Mouse (Mus musculus) midbrain, embryonic 11.5 days (tissue): Measurements from ENCODE around the gene Rras. TPM values are rescaled to one million over a fixed set of nuclear protein-coding genes. Genes with fewer than 3 reads are reported as not detected.

ENCODE experiments used
- ATAC-seq: fragments of 200-750 bp; cut with Nextera tagmentation; 2 replicates; pipeline ENCODE4 v1.8.0; 2017; ENCODE audit warnings: moderate TSS enrichment, moderate library complexity; ENCODE audit not compliant: low FRiP score
- DNase-seq: peaks from one replicate; pipeline ENCODE4 v3.0.0; 2015; ENCODE audit warnings: low spot score; ENCODE audit errors: missing footprints
- H3K27ac ChIP-seq: fragments of 300-500 bp; sonication (generic); 2 replicates; pipeline ENCODE4 v1.5.1; 2014; ENCODE audit warnings: low read depth, low read length
- H3K27me3 ChIP-seq: fragments of 300-500 bp; sonication (generic); 2 replicates; pipeline ENCODE4 v1.6.1; 2014; ENCODE audit warnings: mild to moderate bottlenecking, low read length, moderate library complexity, mixed read lengths; ENCODE audit not compliant: control insufficient read depth, insufficient read depth
- H3K36me3 ChIP-seq: fragments of 300-500 bp; sonication (generic); 2 replicates; pipeline ENCODE4 v1.6.1; 2014; ENCODE audit warnings: mild to moderate bottlenecking, low read length, moderate library complexity, mixed read lengths; ENCODE audit not compliant: control insufficient read depth, insufficient read depth
- H3K4me1 ChIP-seq: fragments of 300-500 bp; sonication (generic); 2 replicates; pipeline ENCODE4 v1.6.1; 2014; ENCODE audit warnings: low read length; ENCODE audit not compliant: control insufficient read depth, insufficient read depth
- H3K4me2 ChIP-seq: fragments of 300-500 bp; sonication (generic); 2 replicates; pipeline ENCODE4 v1.6.1; 2014; ENCODE audit warnings: mild to moderate bottlenecking, moderate library complexity
- H3K4me3 ChIP-seq: fragments of 300-500 bp; sonication (generic); 2 replicates; pipeline ENCODE4 v1.5.1; 2014; ENCODE audit warnings: low read depth, low read length
- H3K9ac ChIP-seq: fragments of 300-500 bp; sonication (generic); 2 replicates; pipeline ENCODE4 v1.6.1; 2014; ENCODE audit warnings: low read length
- H3K9me3 ChIP-seq: fragments of 300-500 bp; sonication (generic); 2 replicates; pipeline ENCODE4 v1.6.1; 2016; ENCODE audit warnings: low read length; ENCODE audit not compliant: control insufficient read depth
- WGBS: fragments of 180-500 bp; shearing (Covaris S2); extraction: QIAGEN DNeasy Blood & Tissue Kit; methylation state at CpG from one replicate; pipeline ENCODE4 v1.1.7; 2014; 5-methylcytosine and 5-hydroxymethylcytosine counted together
- polyA plus RNA-seq: library from polyadenylated mRNA; unstranded; fragments of >200 nt; fragmentation: Nextera tagmentation; extraction: Ambion mirVana; gene quantifications from 2 replicates; pipeline ENCODE4 v1.2.1, GENCODE M21; 2014

Gene Rras
- polyA plus RNA-seq, 1 experiment from 2014 or later: 22.2 TPM

GRCm38 (mm10) chr7:44997940-44998428 is 19.8 kb upstream of the Rras start:
- 3% methylated on average over 15 of the region's 15 CpGs for WGBS
- Histone ChIP-seq H3K36me3 (peaks cover 26% of the 10 kb centered on the region; the same call in 1 of the 2 replicates), H3K27me3 (no peaks in the 10 kb centered on the region), H3K4me1 (peaks cover 25% of the 10 kb centered on the region), H3K27ac (peak overlapping the region; percentile 41; the same call in 1 of the 2 replicates), H3K4me2 (peak overlapping the region; percentile 82), H3K9me3 (no peaks in the 10 kb centered on the region), H3K9ac (peak overlapping the region; percentile 77), H3K4me3 (peak overlapping the region; percentile 64)
- ATAC-seq: peak; percentile 8; the same call in 1 of the 2 replicates
- no peak for DNase-seq

- H3K4me3 ChIP-seq: peak within 1 kb of the TSS; percentile 64
- H3K4me1 ChIP-seq: peaks cover 25% of the 10 kb centered on the region
- WGBS: 3% methylated on average over 18 of the region's 18 CpGs
- no peaks in the 10 kb centered on the region for H3K27me3 ChIP-seq
- H3K27ac ChIP-seq: peak within 1 kb of the TSS; percentile 41; the same call in 1 of the 2 replicates
- ATAC-seq (peak; percentile 9; the same call in 1 of the 2 replicates), DNase-seq (peak; percentile 93)
- peak within 1 kb of the TSS; percentile 77 for H3K9ac ChIP-seq
- H3K9me3 ChIP-seq: no peaks in the 10 kb centered on the region
- peaks cover 32% of the 10 kb centered on the region; the same call in 1 of the 2 replicates for H3K36me3 ChIP-seq
- H3K4me2 ChIP-seq: peak within 1 kb of the TSS; percentile 82
These were observed 19.2 kb upstream of the Rras start, which contains the start of gene Bcl2l12 for GRCm38 (mm10) chr7:44998501-44998955. TSS of gene Bcl2l12 (minus strand) at chr7:44998712.

GRCm38 (mm10) chr7:44999753-45000152 is 18.0 kb upstream of the Rras start:
- 87% methylated on average over 11 of the region's 11 CpGs for WGBS
- DNase-seq (no peak), ATAC-seq (no peak)
- Histone ChIP-seq H3K36me3 (peaks cover 33% of the 10 kb centered on the region; the same call in 1 of the 2 replicates), H3K4me3 (no peak overlapping the region), H3K4me2 (no peak overlapping the region), H3K9ac (no peak overlapping the region), H3K9me3 (no peaks in the 10 kb centered on the region), H3K27ac (no peak overlapping the region), H3K27me3 (no peaks in the 10 kb centered on the region), H3K4me1 (peaks cover 25% of the 10 kb centered on the region)

- Histone ChIP-seq H3K9me3 (no peaks in the 10 kb centered on the region), H3K4me1 (peaks cover 23% of the 10 kb centered on the region), H3K4me2 (no peak overlapping the region), H3K36me3 (peaks cover 37% of the 10 kb centered on the region), H3K4me3 (no peak overlapping the region), H3K9ac (no peak overlapping the region), H3K27ac (no peak overlapping the region), H3K27me3 (no peaks in the 10 kb centered on the region)
- DNase-seq (no peak), ATAC-seq (no peak)
- WGBS: 87% methylated on average over 21 of the region's 21 CpGs
These were observed 17.1 kb upstream of the Rras start for GRCm38 (mm10) chr7:45000539-45001114.

- H3K4me2 ChIP-seq: no peak overlapping the region
- H3K27ac ChIP-seq: no peak overlapping the region
- H3K9me3 ChIP-seq: no peaks in the 10 kb centered on the region
- ATAC-seq (no peak), DNase-seq (no peak)
- no peak overlapping the region for H3K4me3 ChIP-seq
- peaks cover 14% of the 10 kb centered on the region for H3K4me1 ChIP-seq
- peaks cover 51% of the 10 kb centered on the region for H3K36me3 ChIP-seq
- 87% methylated on average over 7 of the region's 7 CpGs for WGBS
- H3K27me3 ChIP-seq: no peaks in the 10 kb centered on the region
- H3K9ac ChIP-seq: no peak overlapping the region
These were observed 15.3 kb upstream of the Rras start for GRCm38 (mm10) chr7:45002440-45002839.

GRCm38 (mm10) chr7:45004546-45004945 is 13.2 kb upstream of the Rras start:
- H3K9ac ChIP-seq: no peak overlapping the region
- peaks cover 61% of the 10 kb centered on the region for H3K36me3 ChIP-seq
- no peak for ATAC-seq
- no peaks in the 10 kb centered on the region for H3K9me3 ChIP-seq
- no peak overlapping the region for H3K4me3 ChIP-seq
- H3K4me1 ChIP-seq: peaks cover under 1% of the 10 kb centered on the region; the same call in 1 of the 2 replicates
- H3K27ac ChIP-seq: no peak overlapping the region
- 85% methylated on average over 3 of the region's 3 CpGs for WGBS
- no peak for DNase-seq
- H3K27me3 ChIP-seq: no peaks in the 10 kb centered on the region
- no peak overlapping the region for H3K4me2 ChIP-seq

GRCm38 (mm10) chr7:45005321-45005992 is 12.3 kb upstream of the Rras start:
- no peak for DNase-seq
- Histone ChIP-seq H3K4me1 (no peaks in the 10 kb centered on the region), H3K36me3 (peaks cover 63% of the 10 kb centered on the region), H3K9me3 (no peaks in the 10 kb centered on the region), H3K4me2 (no peak overlapping the region), H3K27me3 (no peaks in the 10 kb centered on the region), H3K27ac (no peak overlapping the region), H3K4me3 (no peak overlapping the region), H3K9ac (no peak overlapping the region)
- WGBS: 91% methylated on average over 6 of the region's 6 CpGs
- no peak for ATAC-seq

- no peak overlapping the region for H3K27ac ChIP-seq
- WGBS: 95% methylated on average over 12 of the region's 12 CpGs
- H3K9ac ChIP-seq: no peak overlapping the region
- ATAC-seq (no peak), DNase-seq (no peak)
- no peaks in the 10 kb centered on the region for H3K9me3 ChIP-seq
- H3K36me3 ChIP-seq: peaks cover 63% of the 10 kb centered on the region
- no peaks in the 10 kb centered on the region for H3K4me1 ChIP-seq
- H3K27me3 ChIP-seq: no peaks in the 10 kb centered on the region
- no peak overlapping the region for H3K4me3 ChIP-seq
- no peak overlapping the region for H3K4me2 ChIP-seq
These were observed 11.3 kb upstream of the Rras start for GRCm38 (mm10) chr7:45006503-45006902.

- WGBS: 95% methylated on average over 29 of the region's 29 CpGs
- Histone ChIP-seq H3K4me3 (no peak overlapping the region), H3K4me2 (no peak overlapping the region), H3K9ac (no peak overlapping the region), H3K27ac (no peak overlapping the region), H3K4me1 (no peaks in the 10 kb centered on the region), H3K36me3 (peaks cover 62% of the 10 kb centered on the region), H3K9me3 (no peaks in the 10 kb centered on the region), H3K27me3 (no peaks in the 10 kb centered on the region)
- ATAC-seq (no peak), DNase-seq (no peak)
These were observed 10.6 kb upstream of the Rras start for GRCm38 (mm10) chr7:45007141-45007540.
